Mouse (Mus musculus) erythroid progenitor cell, adult 5-6 weeks (primary cell): ENCODE measurements around the gene Cntrl. TPM values are rescaled to one million over a fixed set of nuclear protein-coding genes. Genes with fewer than 3 reads are reported as not detected.
A peak's percentile ranks its signal among the peaks of the same experiment; 100 is the strongest.

Experiments used
- ATAC-seq: replicated peaks from 2 replicates; pipeline ENCODE4 v1.8.0; 2016; ENCODE audit warnings: moderate number of reproducible peaks, mild to moderate bottlenecking, moderate TSS enrichment, inconsistent platforms; ENCODE audit not compliant: poor library complexity, low FRiP score, severe bottlenecking
- total RNA-seq, 2 experiments: library from RNA; stranded (forward) in 1 of 2; stranded (reverse) in 1 of 2; fragments of 150-400 nt in 1 of 2; fragments of 186-747, 209-891 nt in 1 of 2; gene quantifications; 2 replicates each; pipeline versions ENCODE4 v1.2.3 to v1.2.4; 2015 to 2017; ENCODE audit warnings: low replicate concordance in 2 of 2

The Cntrl gene
- total RNA-seq, 2 experiments from 2014 or later = 78.9 to 116 TPM

DNA sequence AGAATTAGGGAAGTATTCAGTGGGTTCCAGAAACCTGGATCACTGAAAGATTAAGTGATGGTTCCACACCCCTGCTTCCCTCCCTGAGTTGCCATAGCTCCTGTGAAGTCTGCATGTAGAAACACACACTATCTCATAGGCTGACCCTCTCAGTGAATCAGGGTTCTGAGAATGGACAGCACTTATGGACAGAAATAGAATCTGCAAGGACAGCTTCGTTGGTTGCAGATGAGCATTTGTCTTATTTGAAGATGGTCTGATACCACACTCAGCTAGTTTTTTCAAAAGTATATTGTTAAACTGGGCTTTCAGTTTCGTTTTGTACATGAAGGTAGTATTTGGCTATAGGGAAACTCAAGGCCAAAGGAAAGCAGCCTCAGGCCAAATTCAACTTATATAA lies 1.2 kb downstream of the Cntrl start:
- no peak for ATAC-seq

DNA sequence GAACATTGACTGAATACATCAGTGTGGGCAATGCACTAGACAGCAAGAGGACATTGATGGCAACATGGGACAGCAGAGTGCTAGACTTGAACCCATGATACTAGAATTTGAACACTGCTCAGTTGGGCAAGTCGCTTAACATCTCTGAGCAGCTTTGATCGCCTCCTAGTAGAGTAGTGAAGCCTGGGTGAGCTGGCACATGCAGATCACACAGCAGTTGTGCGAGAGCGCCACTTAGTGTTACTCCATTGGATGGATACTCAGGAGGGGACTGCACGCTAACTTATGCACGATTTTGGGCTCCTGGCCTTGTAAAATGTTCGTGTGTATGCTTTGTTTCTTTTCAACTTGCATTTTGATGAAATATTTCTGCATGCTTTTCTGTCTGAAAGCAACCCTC lies 15.4 kb downstream of the Cntrl start:
- no peak for ATAC-seq

DNA sequence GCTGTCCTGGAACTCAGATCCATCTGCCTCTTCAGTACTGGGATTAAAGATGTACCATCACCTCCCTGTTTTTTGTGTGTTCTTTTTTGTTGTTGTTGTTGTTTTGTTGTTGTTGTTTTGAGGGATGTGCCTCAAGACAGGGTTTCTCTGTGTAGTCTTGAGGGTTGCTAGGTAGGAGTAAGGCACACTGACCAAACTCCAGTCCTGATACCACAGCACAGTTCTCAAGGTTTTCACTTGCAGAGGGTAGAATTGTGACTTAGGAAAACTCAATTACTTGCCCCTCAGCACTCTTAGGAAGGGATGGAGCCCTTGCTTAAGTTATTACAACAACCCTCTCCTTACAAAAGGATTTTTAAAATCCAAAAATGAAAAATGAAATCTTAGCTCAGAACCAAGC lies 22.2 kb downstream of the Cntrl start:
- no peak for ATAC-seq

DNA sequence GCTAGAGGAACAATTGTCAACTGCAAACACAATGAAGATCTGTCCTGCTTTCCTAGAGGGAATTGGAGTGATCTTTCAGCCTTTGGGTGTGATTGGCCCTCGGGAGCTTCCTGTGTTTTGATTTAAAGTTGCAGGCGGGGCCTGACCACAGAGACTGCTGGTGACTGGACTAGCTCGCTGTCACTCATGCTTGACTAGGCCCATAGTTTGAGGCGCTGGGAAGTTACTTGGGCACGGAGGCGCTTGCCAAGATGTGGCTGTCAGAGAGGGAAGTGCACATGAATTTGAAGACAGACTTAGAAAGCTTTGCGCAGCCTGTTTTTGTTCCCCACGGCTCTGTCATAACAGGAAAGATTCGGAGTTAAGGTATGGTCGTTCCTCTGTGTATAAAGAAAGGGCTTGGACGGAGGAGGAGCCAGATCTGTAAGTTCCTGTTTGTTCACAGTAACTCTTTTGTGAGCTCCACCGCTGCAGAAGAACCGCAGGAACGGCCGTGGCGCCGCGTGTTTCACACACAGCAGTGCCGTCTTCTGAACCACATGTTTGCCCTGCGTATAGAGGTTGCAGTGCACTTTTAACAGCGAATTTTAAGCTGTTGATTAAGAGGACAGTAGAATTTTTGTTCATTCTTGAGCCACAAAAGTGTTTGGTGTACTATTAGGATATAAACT lies 22.8 kb downstream of the Cntrl start:
- peak; percentile 98 for ATAC-seq

DNA sequence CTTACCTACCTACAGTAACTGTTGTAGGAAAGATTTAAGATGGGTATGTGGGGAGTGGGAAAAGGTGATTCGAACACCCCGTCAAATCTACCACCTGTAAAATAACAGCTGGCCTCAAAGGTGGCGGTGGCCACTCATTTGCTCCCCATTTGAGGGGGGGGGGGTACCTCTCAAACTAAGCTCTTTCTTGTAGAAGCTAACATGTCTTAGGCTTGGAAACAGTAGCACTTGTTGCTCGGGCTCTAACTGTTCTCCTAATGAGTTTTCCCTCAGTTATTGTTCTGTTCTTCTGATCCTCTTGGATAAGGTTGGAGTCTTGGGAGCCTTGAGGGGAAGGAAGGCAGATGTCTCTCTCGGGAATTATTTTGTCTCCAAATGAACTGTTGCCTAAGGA lies 23.4 kb downstream of the Cntrl start:
- ATAC-seq = no peak

DNA sequence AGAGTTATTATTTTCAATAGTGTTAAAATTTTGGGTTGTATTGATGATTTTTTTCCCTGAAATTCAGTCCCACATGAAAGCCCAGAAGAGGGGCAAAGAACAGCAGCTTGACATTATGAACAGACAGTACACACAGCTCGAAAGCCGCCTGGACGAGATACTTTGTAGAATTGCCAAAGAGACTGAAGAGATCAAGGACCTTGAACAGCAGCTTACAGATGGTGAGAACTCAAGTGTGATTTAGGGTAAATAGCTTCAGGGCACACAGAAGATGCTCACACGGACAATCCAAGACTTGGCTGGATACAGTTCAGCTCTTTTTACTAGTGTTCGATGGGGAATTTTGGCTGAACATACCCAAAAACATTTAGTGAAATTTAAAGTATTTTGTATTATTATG lies 24.6 kb downstream of the Cntrl start:
- no peak for ATAC-seq

DNA sequence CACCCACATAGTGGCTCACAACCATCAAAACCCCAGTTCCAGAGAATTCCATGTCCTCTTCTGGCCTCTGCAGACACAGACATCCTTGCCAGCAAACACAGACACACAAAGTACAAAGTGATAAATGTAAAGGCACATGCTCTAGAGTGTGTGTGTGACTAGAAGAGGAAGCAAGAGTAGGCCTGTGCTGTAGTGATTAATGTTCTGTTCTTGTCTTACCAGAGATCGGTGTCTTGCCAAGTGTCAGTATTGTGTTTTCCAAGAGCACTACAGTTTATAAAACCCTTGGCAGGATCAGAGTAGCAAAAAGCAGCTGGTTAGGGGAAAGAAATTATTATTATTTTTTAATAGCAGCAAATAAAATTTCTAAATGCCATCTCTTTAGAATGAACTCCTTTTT lies 29.3 kb downstream of the Cntrl start:
- ATAC-seq = no peak

DNA sequence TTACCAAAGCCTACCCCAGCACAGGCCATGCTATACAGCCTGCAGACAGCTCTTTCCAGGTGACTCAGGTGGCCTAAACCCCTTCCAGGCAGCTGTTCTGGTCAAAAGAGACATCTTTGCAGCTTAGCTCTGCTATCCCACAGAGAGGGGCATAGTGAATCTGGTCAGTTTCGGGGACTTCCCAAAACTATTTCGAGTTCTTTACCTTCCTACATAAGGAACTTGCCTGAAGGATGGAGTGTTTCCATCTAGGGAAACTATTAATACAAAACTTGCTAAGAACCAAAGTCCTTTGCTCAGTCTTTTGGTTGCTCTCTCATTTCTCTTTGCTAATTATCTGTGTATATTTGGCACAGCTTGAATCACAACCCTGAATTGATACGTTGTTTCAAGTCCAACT lies 32.4 kb downstream of the Cntrl start:
- ATAC-seq = no peak

DNA sequence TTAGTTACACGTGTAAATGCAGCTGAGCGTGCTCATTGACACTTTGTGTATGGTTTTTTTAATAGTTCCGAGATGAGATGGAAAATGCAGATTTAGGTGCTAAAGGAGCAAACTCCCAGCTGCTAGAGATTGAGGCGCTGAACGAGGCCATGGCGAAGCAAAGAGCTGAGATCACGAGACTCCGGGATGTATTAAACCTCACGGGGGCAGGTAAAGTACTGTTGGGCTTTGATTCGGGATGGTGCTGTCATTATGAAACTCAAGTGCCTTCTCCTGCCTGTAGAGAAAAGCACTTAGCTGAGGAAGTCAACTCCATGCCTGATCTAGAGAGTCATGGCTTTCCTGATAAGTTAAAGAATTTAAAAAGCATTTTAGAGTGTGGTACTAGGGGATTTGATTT lies 39.5 kb downstream of the Cntrl start:
- ATAC-seq = no peak

DNA sequence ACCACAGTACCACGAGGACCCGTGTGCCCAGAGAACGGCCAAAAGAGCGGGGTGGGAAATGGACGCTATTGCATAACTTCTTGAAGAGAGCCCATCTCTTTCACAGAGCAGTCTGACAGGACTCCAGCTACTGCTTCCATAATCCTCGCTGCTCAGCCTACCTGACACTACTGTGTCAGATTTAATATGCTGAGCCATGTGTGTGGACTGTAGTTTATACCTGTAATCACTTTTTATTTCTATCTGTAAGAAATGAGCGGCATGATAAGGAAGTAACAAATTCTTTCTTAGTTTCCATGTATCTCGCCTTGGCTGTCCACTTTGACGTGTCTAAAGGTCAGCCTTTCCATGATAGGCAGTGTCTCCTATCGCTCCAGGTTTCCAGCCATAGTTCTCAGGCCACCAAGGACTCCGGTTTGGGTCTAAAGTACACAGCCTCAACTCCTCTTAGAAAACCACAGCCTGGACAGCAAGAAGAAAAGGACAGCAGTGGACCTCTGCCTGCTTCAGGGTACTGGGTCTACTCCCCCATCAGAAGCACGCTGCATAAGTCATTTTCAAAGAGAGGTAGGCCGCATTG lies 42.1 kb downstream of the Cntrl start:
- ATAC-seq = no peak

DNA sequence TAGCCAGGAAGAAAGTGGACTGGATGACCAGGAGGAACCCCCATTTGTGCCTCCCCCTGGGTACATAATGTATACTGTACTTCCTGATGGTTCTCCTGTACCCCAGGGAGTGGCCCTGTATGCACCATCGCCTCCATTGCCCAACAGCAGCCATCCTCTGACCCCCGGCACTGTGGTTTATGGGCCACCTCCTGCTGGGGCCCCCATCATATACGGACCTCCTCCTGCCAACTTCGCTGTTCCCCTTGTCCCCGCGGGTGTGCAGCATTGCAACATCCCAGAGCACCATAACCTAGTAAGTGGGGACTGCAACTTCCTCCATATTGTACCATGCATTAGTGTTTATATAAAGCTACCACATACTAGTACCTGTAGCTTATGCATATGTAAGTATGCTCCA lies 43.9 kb downstream of the Cntrl start:
- no peak for ATAC-seq

DNA sequence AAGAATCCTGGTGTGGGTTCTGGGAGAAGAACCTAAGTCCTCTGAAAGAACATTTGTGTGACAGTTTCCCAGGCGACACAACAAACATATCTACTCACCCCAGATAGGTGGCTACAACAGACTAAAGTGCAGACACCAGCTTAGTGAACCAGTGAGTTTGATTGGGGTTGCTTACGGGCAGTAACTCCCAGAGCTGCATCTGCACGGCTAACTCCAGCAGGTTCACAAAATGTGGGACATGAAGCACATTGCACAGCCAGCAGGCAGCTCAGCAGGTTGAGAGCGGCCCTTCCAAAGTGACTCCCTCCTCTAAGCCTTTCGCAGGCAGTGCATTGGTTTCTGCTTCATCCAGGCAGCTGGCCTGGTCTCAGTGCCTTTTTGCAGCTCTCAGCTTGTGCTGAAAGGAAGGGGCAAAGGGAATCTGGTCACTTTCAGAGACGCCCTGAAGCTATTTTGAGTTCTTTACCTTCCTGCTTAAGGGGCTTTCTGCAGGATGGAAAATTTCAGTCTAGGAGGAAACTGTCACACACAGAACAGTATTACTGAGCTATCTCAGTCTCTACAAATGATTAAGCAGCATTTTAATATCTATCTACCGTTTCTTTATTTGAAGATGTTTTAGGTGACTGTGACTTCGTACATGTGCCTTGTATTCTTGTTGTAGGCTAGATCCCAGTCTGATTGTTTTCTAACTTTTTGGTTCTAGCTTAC lies 44.7 kb downstream of the Cntrl start:
- no peak for ATAC-seq

DNA sequence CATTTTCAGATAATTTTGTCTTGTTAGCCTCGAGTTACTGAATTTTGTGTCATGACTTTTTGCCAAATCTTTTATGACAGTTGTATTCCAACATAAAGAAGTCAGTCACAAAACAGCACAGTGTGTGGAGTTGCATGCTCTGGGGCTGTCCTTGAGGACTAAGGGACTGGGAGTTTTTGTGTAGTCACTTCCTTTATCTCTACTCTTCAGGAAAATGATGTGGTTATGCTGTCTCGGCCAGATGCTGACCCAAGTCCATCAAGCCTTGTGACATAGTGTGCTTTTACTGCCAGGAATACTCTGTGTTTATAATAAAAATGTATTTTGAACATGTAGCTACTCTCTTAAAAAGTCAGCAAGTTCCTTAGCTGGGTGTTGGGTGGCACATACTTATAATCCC lies 47.7 kb downstream of the Cntrl start:
- no peak for ATAC-seq

DNA sequence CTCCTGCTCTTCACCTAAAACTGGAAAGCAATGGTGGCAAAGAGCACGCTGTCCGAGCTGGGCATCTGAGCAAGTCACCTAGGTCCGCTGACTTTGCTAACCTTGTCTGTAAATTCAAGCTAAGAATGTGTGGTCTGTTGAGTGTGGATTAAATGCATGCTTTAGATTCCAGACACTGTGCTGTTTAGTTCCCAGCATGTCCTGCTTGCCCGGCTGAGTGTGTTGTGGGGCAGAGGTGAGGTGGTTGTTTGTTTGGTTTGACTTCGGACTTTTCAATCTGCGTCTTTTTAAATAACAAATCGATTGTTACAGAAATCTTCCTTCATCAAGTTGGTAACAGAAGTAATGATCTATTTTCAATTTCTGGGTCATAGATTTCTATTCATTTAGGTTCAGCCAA lies 48.5 kb downstream of the Cntrl start:
- ATAC-seq = no peak

DNA sequence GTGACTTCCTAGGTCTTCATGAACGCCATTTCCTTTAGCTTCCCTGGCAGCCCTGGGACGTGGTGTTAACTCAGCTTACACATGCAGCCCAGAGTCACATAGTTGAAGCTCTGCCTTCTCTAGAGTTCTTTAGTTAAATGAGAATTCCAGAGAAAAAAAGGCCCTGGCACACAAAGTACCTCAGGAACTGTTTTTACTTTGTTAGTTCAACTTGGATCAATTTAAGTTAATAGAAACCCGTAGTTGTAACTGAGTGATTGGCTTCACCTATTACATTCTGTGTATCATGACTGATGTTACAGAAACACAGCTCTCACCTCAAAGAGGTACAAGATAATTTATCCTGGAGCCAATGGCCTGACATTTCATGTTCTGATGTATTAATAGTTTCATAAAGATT lies 49.1 kb downstream of the Cntrl start:
- ATAC-seq = no peak

DNA sequence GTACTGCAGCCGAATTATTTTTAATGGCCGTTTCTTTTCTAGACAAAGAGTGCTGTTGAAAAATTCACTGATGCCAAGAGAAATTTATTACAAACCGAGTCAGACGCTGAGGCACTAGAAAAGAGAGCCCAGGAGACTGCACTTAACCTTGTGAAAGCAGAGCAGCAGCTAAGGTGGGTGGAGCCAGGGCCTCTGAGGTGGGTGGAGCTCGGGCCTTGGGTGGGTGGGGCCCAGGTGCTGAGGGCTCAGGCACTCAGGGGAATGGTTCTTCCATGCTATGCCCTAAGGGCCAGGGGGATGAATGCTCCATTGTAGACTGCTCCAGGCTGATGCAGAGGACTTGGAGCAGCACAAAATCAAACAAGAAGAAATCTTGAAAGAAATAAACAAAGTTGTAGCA lies 50.9 kb downstream of the Cntrl start:
- ATAC-seq = peak; percentile 68; the same call in 1 of the 2 replicates

DNA sequence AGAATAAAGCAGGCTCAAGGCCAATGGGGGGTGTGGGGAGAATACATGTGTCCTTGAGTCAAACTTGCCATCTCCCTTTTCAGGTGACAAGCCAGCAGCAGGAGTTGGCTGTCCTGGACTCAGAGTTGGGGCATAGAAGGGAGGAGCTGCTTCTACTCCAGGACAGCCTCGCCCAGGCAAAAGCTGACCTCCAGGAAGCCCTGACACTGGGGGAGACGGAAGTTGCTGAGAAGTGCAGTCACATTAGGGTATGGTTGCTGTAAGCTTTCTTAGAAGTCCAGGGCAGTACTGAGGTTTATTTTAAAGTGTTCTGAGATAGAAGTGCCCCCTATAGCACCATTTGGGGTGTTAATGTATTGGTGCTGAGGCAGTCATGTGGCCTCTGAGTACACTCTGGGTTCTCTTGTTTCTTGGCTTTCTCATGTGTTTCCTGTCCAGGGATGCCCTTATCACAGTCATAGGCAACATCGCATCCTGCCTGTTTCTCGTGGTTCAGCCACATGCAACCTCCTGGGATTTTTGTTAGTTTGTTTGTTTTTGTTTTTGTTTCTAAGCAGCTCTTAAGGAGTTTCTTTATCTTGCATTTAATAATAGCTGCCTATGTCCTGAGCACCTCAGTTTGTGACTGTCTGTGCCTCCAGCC lies 52.7 kb downstream of the Cntrl start:
- ATAC-seq = no peak

DNA sequence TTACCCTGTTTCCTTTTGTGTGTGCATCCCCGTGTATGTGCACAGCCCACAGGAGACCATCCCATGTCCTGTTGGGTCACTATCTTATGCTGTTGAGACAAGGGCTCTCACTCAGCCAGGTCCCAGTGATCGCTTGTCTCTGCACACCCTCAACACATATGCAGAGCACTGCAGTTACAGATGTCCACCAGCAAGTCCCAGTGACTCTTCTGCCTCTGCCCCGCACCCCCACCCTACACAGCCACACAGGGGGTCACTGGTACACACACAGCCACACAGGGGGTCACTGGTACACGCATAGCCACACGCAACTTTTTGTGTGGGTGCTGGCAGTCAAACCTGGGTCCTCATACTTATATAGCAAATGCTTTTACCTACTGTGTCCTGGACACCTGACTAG lies 54.1 kb downstream of the Cntrl start:
- no peak for ATAC-seq

DNA sequence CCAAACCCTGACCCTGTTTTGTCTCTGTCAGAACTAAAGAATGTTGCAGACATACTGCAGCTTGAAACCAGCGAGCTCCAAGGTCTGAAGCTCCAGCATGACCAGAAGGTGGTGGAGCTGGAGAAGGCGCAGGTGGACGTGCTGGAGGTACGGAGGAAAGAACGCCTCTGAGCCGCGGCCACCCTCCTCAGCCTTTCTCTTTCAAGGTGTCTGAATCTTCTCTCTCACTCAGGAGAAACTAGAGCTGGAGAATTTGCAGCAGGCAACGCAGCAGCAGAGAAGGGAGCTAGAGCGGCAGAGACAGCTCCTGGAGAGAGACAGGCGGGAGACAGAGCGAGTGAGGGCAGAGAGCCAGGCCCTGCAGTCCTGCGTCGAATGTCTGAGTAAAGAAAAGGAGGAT lies 56.1 kb downstream of the Cntrl start:
- ATAC-seq = no peak

DNA sequence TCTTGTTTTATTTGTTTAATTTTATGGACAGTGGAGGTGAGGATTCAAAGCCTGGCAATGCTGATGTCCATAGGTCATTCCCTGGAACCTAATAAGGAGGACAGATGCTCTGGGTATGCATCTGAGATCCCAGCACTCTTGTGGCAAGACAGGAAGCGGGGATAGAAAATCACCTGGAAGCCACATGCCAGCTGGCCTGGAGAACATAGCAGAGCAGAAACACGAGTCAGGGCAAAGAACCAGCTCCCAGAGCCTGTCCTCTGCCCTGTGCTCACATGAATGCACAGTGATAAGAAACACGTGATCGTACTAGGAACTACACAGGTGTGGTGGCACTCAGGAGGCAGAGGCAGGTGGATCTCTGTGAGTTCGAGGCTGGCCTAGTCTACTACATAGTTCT lies 57.5 kb downstream of the Cntrl start:
- ATAC-seq = no peak

DNA sequence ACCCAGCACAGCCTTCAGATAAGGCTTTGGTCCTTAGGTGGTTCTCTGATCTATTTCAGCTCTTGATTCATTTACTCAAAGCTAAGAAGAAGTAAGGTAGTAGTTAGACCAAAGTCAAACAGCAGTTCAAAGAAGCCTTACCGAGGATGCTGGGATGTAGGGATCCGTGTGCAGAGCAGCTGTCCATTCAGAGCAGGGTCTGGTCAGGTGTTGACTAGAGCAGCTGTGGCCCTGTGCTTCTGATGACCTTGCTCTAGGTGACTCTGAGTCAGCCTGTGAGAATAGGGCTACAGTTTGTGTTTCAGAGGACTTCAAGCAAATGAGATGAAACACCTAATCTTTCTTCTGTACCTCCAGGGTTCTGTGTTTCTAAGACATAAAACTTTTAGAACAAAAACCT lies 60.2 kb downstream of the Cntrl start:
- no peak for ATAC-seq
